Mouse (Mus musculus) forebrain, postnatal 0 days (tissue): ENCODE measurements around the gene Engase. TPM values are rescaled to one million over a fixed set of nuclear protein-coding genes. Genes with fewer than 3 reads are reported as not detected.

Experiments
- ATAC-seq: fragments of 200-750 bp; cut with Nextera tagmentation; 2 replicates; pipeline ENCODE4 v1.8.0; 2017; ENCODE audit warnings: mild to moderate bottlenecking, moderate library complexity
- DNase-seq: peaks from one replicate; pipeline ENCODE4 v3.0.0-alpha.2; 2015
- H3K27ac ChIP-seq: fragments of 300-500 bp; sonication (generic); 2 replicates; pipeline ENCODE4 v1.5.1; 2014; ENCODE audit warnings: low read depth, mild to moderate bottlenecking, antibody characterized with exemption, low read length, moderate library complexity, mixed read lengths
- H3K27me3 ChIP-seq: fragments of 300-500 bp; sonication (generic); 2 replicates; pipeline ENCODE4 v1.6.1; 2014; ENCODE audit warnings: mild to moderate bottlenecking, low read length, mixed read lengths; ENCODE audit not compliant: insufficient read depth
- H3K36me3 ChIP-seq: fragments of 300-500 bp; sonication (generic); 2 replicates; pipeline ENCODE4 v1.6.1; 2014; ENCODE audit warnings: mild to moderate bottlenecking, moderate library complexity; ENCODE audit not compliant: insufficient read depth
- H3K4me1 ChIP-seq: fragments of 300-500 bp; sonication (generic); 2 replicates; pipeline ENCODE4 v1.6.1; 2014; ENCODE audit warnings: antibody characterized with exemption; ENCODE audit not compliant: insufficient read depth
- H3K4me2 ChIP-seq: fragments of 300-500 bp; sonication (generic); 2 replicates; pipeline ENCODE4 v1.6.1; 2014; ENCODE audit warnings: low read depth, mild to moderate bottlenecking, moderate library complexity
- H3K4me3 ChIP-seq: fragments of 300-500 bp; sonication (generic); 2 replicates; pipeline ENCODE4 v1.5.1; 2014; ENCODE audit warnings: low read depth, low read length, mixed read lengths
- H3K9ac ChIP-seq: fragments of 300-500 bp; sonication (generic); 2 replicates; pipeline ENCODE4 v1.6.1; 2014; ENCODE audit warnings: mild to moderate bottlenecking
- H3K9me3 ChIP-seq: fragments of 300-500 bp; sonication (generic); 2 replicates; pipeline ENCODE4 v1.6.1; 2016; ENCODE audit warnings: low read length
- CTCF ChIP-seq: sonication (generic); IDR thresholded peaks from 2 replicates; pipeline ENCODE4 v1.5.1; 2016; ENCODE audit warnings: antibody characterized with exemption, control low read depth, low read depth
- whole genome bisulfite sequencing: fragments of 180-500 bp; shearing (Covaris S2); extraction: QIAGEN DNeasy Blood & Tissue Kit; methylation state at CpG from one replicate; pipeline ENCODE4 v1.1.7; 2014; 5-methylcytosine and 5-hydroxymethylcytosine counted together
- polyA plus RNA-seq: library from polyadenylated mRNA; unstranded; fragments of >200 nt; fragmentation: Nextera tagmentation; extraction: Ambion mirVana; gene quantifications from 2 replicates; pipeline ENCODE4 v1.2.1, GENCODE M21; 2015
- total RNA-seq: library from RNA; depleted of rRNA; stranded (reverse); fragments of >200 nt; gene quantifications from 2 replicates; pipeline ENCODE4 v1.2.3, GENCODE M21; 2014

Gene Engase
- total and polyA plus RNA-seq, 2 experiments from 2014 or later: 5.7 to 8.1 TPM

- Histone ChIP-seq H3K4me2 (peak overlapping the region; percentile 8; the same call in 1 of the 2 replicates), H3K9me3 (no peaks in the 10 kb centered on the region), H3K4me1 (no peaks in the 10 kb centered on the region), H3K4me3 (no peak overlapping the region), H3K27ac (no peak overlapping the region), H3K36me3 (0 out of 2 replicates have a peak, but pooled peaks cover 2% of the 10 kb centered on the region), H3K9ac (peak overlapping the region; percentile 14; the same call in 1 of the 2 replicates), H3K27me3 (no peaks in the 10 kb centered on the region)
- ATAC-seq: peak; percentile 38
- DNase-seq: no peak
- 32% methylated on average over 15 of the region's 15 CpGs for WGBS
- no peak for TF ChIP-seq CTCF
Measured at GRCm38 (mm10) chr11:118512257-118512910, 35.8 kb downstream of the Engase start.

- Histone ChIP-seq H3K36me3 (0 out of 2 replicates have a peak, but pooled peaks cover 2% of the 10 kb centered on the region), H3K27ac (no peak overlapping the region), H3K9me3 (no peaks in the 10 kb centered on the region), H3K4me3 (no peak overlapping the region), H3K27me3 (no peaks in the 10 kb centered on the region), H3K4me2 (no peak overlapping the region), H3K4me1 (no peaks in the 10 kb centered on the region), H3K9ac (no peak overlapping the region)
- no peak for TF ChIP-seq CTCF
- ATAC-seq: no peak
- 77% methylated on average over 7 of the region's 7 CpGs for WGBS
- no peak for DNase-seq
Measured at GRCm38 (mm10) chr11:118517924-118518323, 41.3 kb downstream of the Engase start.

GRCm38 (mm10) chr11:118518743-118519142, 42.1 kb downstream of the Engase start:
- H3K36me3 ChIP-seq: no peaks in the 10 kb centered on the region
- no peaks in the 10 kb centered on the region for H3K4me1 ChIP-seq
- ATAC-seq (no peak), DNase-seq (no peak)
- H3K4me2 ChIP-seq: no peak overlapping the region
- no peak overlapping the region for H3K27ac ChIP-seq
- WGBS: 71% methylated on average over 7 of the region's 7 CpGs
- H3K9ac ChIP-seq: no peak overlapping the region
- no peak overlapping the region for H3K4me3 ChIP-seq
- TF ChIP-seq CTCF: no peak
- H3K9me3 ChIP-seq: no peaks in the 10 kb centered on the region
- no peaks in the 10 kb centered on the region for H3K27me3 ChIP-seq

- H3K4me2 ChIP-seq: no peak overlapping the region
- no peaks in the 10 kb centered on the region for H3K27me3 ChIP-seq
- WGBS: 61% methylated on average over 5 of the region's 5 CpGs
- TF ChIP-seq CTCF: peak; percentile 26
- H3K4me1 ChIP-seq: no peaks in the 10 kb centered on the region
- H3K9me3 ChIP-seq: no peaks in the 10 kb centered on the region
- H3K9ac ChIP-seq: no peak overlapping the region
- ATAC-seq (no peak), DNase-seq (no peak)
- H3K36me3 ChIP-seq: no peaks in the 10 kb centered on the region
- H3K27ac ChIP-seq: no peak overlapping the region
- H3K4me3 ChIP-seq: no peak overlapping the region
Measured at GRCm38 (mm10) chr11:118520251-118520650, 43.6 kb downstream of the Engase start.

- ATAC-seq: no peak
Measured at GRCm38 (mm10) chr11:118520932-118521331, 44.3 kb downstream of the Engase start.

GRCm38 (mm10) chr11:118523496-118524145, 47.0 kb downstream of the Engase start:
- 85% methylated on average over 4 of the region's 4 CpGs for WGBS
- no peak for TF ChIP-seq CTCF
- Histone ChIP-seq H3K4me2 (no peak overlapping the region), H3K9ac (no peak overlapping the region), H3K36me3 (no peaks in the 10 kb centered on the region), H3K4me3 (no peak overlapping the region), H3K27me3 (no peaks in the 10 kb centered on the region), H3K9me3 (no peaks in the 10 kb centered on the region), H3K27ac (no peak overlapping the region), H3K4me1 (no peaks in the 10 kb centered on the region)
- ATAC-seq: no peak
- no peak for DNase-seq

More at GRCm38 (mm10) chr11:118520932-118521331, 44.3 kb downstream of the Engase start:
- Histone ChIP-seq H3K36me3 (no peaks in the 10 kb centered on the region), H3K9me3 (no peaks in the 10 kb centered on the region), H3K4me3 (no peak overlapping the region), H3K4me2 (no peak overlapping the region), H3K27ac (no peak overlapping the region), H3K27me3 (no peaks in the 10 kb centered on the region), H3K4me1 (no peaks in the 10 kb centered on the region), H3K9ac (no peak overlapping the region)
- no peak for TF ChIP-seq CTCF
- 78% methylated on average over 2 of the region's 2 CpGs for WGBS
- no peak for DNase-seq

GRCm38 (mm10) chr11:118525059-118525458, 48.4 kb downstream of the Engase start:
- Histone ChIP-seq H3K9ac (no peak overlapping the region), H3K4me2 (no peak overlapping the region), H3K9me3 (no peaks in the 10 kb centered on the region), H3K36me3 (no peaks in the 10 kb centered on the region), H3K4me3 (no peak overlapping the region), H3K27me3 (no peaks in the 10 kb centered on the region), H3K27ac (no peak overlapping the region), H3K4me1 (no peaks in the 10 kb centered on the region)
- DNase-seq (no peak), ATAC-seq (no peak)
- 27% methylated on average over 11 of the region's 11 CpGs for WGBS
- TF ChIP-seq CTCF: no peak
